Mouse (Mus musculus) limb, embryonic 15.5 days (tissue): ENCODE results near the gene Prr19. TPM values are rescaled to one million over a fixed set of nuclear protein-coding genes. Genes with fewer than 3 reads are reported as not detected.
A peak's percentile ranks its signal among the peaks of the same experiment; 100 is the strongest.

ENCODE experiments used
- ATAC-seq: fragments of 200-750 bp; cut with Nextera tagmentation; 2 replicates; pipeline ENCODE4 v1.8.0; 2017; ENCODE audit warnings: low read depth, moderate TSS enrichment; ENCODE audit not compliant: insufficient number of reproducible peaks, low FRiP score, low TSS enrichment
- H3K27ac ChIP-seq: fragments of 300-500 bp; sonication (generic); 2 replicates; pipeline ENCODE4 v1.5.1; 2015; ENCODE audit warnings: moderate library complexity, mild to moderate bottlenecking, inconsistent platforms
- H3K27me3 ChIP-seq: fragments of 300-500 bp; sonication (generic); 2 replicates; pipeline ENCODE4 v1.6.1; 2015; ENCODE audit warnings: inconsistent platforms
- H3K36me3 ChIP-seq: fragments of 300-500 bp; sonication (generic); 2 replicates; pipeline ENCODE4 v1.6.1; 2015; ENCODE audit warnings: inconsistent platforms
- H3K4me1 ChIP-seq: fragments of 300-500 bp; sonication (generic); 2 replicates; pipeline ENCODE4 v1.6.1; 2015; ENCODE audit warnings: inconsistent platforms
- H3K4me2 ChIP-seq: fragments of 300-500 bp; sonication (generic); 2 replicates; pipeline ENCODE4 v1.6.1; 2015; ENCODE audit warnings: mild to moderate bottlenecking, inconsistent platforms
- H3K4me3 ChIP-seq: fragments of 300-500 bp; sonication (generic); 2 replicates; pipeline ENCODE4 v1.5.1; 2015; ENCODE audit warnings: mild to moderate bottlenecking, inconsistent platforms
- H3K9ac ChIP-seq: fragments of 300-500 bp; sonication (generic); 2 replicates; pipeline ENCODE4 v1.6.1; 2015; ENCODE audit warnings: inconsistent platforms
- H3K9me3 ChIP-seq: fragments of 300-500 bp; sonication (generic); 2 replicates; pipeline ENCODE4 v1.6.1; 2016; ENCODE audit warnings: inconsistent platforms
- WGBS: fragments of 180-500 bp; shearing (Covaris S2); methylation state at CpG from one replicate; pipeline ENCODE4 v1.1.7; 2015; 5-methylcytosine and 5-hydroxymethylcytosine counted together
- polyA plus RNA-seq: library from polyadenylated mRNA; unstranded; fragments of >200 nt; fragmentation: Nextera tagmentation; extraction: Ambion mirVana; gene quantifications from 2 replicates; pipeline ENCODE4 v1.2.1, GENCODE M21; 2015

The Prr19 gene
- polyA plus RNA-seq, 1 experiment from 2014 or later = 0.40 TPM

DNA sequence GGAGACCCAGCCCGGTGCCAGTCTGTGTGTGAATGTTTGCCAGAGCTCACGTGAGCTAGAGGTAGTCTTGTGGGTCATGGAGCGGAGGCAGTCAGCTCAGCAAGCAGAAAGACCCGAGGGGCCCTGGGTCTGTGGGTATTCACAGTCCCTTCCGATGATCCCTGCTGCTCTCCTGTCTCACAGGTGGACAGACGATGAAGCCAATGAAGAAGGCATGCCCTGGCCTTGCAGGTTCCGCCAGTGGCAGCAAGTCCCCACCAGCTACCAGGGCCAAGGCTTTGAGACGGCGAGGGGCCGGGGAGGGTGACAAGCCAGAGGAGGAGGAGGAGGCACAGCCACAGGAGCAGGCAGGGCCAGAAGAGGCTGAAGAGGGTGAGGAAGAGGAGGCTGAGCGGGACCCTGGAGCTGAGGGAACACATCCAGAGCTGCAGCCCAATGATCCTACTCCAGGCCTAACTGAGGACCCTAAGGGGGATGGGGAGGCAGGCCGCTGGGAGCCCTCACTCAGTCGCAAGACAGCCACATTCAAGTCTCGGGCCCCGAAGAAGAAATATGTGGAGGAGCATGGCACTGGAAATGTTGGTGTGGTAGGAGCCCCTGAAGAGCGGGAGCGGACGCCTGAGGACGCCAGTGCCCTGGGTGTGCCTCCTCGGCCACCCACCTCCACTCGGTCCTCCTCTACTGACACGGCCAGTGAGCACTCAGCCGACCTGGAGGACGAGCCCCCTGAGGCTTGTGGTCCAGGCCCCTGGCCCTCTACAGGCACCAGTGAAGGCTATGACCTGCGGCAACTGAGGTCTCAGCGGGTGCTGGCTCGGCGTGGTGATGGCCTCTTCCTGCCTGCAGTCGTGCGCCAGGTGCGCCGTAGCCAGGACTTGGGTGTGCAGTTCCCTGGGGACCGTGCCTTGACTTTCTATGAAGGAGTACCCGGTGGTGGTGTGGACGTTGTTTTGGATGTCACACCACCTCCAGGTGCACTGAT is 30.3 kb upstream of the Prr19 start:
- H3K27me3 ChIP-seq = no peaks in the 10 kb centered on the region
- no peak overlapping the region for H3K4me3 ChIP-seq
- ATAC-seq = no peak
- 85% methylated on average over 35 of the region's 35 CpGs for WGBS
- H3K9me3 ChIP-seq = no peaks in the 10 kb centered on the region
- H3K9ac ChIP-seq = no peak overlapping the region
- H3K4me2 ChIP-seq = no peak overlapping the region
- H3K27ac ChIP-seq = no peak overlapping the region
- H3K36me3 ChIP-seq = peaks cover 46% of the 10 kb centered on the region
- H3K4me1 ChIP-seq = peaks cover 64% of the 10 kb centered on the region

DNA sequence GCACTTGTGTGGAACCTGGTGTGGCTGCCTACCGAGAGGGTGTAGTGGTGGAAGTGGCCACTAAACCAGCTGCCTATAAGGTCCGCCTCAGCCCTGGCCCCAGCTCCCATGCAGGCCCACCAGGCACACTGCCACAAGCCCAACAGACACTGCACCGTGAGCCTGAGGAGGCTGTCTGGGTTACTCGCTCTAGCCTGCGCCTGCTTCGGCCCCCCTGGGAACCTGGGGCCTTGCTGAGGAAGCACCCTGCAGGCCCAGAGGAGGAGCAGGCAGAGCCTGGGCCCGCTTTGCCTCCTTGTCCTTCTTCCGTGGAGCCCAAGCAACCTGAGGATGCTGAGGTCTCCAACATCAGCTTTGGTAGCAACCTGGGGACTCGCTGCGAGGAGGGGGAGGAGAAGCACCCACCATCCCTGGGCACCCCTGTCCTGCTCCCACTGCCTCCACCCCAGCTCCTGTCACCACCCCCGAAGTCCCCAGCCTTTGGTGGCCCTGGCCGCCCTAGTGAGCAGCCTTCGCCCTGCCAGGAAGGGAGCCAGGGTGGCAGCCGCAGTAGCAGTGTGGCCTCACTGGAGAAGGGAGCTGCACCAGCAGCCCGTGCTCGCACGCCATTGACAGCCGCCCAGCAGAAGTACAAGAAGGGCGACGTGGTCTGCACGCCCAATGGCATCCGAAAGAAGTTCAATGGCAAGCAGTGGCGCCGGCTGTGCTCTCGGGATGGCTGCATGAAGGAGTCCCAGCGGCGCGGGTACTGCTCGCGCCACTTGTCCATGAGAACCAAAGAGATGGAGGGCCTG is 29.4 kb upstream of the Prr19 start:
- 90% methylated on average over 29 of the region's 30 CpGs for WGBS
- no peak for ATAC-seq
- peaks cover 46% of the 10 kb centered on the region for H3K36me3 ChIP-seq
- no peak overlapping the region for H3K27ac ChIP-seq
- H3K9me3 ChIP-seq = no peaks in the 10 kb centered on the region
- no peaks in the 10 kb centered on the region for H3K27me3 ChIP-seq
- no peak overlapping the region for H3K9ac ChIP-seq
- H3K4me1 ChIP-seq = peaks cover 68% of the 10 kb centered on the region
- no peak overlapping the region for H3K4me2 ChIP-seq
- no peak overlapping the region for H3K4me3 ChIP-seq

DNA sequence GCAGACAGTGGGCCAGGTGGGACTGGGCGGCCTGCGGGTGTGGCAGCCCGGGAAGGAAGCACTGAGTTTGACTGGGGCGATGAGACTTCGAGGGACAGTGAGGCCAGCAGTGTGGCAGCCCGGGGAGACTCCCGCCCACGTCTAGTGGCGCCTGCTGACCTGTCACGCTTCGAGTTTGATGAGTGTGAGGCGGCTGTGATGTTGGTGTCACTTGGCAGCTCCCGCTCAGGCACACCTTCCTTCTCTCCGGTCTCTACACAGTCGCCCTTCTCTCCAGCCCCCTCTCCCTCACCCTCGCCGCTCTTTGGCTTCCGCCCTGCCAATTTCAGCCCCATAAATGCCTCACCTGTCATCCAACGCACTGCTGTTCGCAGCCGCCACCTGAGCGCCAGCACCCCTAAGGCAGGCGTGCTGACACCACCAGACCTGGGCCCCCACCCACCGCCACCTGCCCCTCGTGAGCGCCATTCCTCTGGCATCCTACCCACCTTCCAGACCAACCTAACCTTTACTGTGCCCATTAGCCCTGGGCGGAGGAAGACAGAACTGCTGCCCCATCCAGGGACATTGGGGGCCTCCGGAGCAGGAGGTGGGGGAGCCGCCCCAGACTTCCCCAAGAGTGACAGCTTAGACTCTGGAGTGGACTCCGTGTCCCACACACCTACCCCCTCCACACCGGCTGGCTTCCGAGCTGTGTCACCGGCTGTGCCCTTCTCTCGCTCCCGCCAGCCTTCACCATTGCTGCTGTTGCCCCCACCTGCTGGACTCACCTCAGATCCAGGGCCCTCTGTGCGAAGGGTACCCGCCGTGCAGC is 28.6 kb upstream of the Prr19 start:
- Histone ChIP-seq H3K27ac (no peak overlapping the region), H3K9ac (no peak overlapping the region), H3K4me1 (peaks cover 72% of the 10 kb centered on the region), H3K4me3 (no peak overlapping the region), H3K36me3 (peaks cover 46% of the 10 kb centered on the region), H3K27me3 (no peaks in the 10 kb centered on the region), H3K4me2 (no peak overlapping the region), H3K9me3 (no peaks in the 10 kb centered on the region)
- 80% methylated on average over 38 of the region's 38 CpGs for WGBS
- ATAC-seq = no peak

DNA sequence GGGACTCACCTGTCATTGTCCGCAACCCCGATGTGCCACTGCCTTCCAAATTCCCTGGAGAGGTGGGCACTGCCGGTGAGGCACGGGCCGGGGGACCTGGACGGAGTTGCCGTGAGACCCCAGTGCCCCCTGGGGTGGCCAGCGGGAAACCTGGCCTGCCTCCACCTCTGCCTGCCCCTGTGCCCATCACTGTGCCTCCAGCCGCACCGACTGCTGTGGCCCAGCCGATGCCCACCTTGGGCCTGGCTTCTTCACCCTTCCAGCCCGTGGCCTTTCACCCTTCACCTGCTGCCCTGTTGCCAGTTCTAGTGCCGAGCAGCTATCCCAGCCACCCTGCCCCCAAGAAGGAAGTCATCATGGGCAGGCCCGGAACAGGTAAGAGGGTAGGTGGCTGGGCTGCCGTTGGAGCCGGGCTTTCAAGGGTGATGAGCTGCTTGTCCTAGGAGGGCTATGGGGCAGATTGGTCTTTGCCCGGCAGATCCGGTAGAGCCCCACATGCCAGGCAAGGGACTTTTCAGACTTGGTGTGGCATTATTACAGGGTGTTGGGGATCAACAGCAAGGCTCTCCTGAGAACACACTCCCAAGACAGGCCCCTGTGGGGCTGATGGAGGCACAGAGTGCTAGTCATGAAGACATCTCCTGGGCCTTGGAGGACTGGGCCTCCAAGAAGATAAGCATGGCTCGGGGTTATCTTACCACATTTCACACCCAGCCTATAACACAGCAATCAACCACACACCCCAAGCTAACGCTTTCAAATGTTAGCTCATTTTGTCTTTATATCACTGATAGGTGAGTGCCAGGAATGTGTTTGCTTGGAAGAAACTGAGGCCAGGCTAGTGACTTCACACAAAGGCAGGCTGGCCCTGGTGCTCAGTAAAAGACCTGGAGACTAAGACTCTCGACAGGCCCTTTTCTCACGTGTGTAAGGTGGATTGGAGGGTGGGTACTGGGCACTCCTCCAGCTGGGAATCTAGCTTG is 27.7 kb upstream of the Prr19 start:
- no peaks in the 10 kb centered on the region for H3K27me3 ChIP-seq
- peaks cover 75% of the 10 kb centered on the region for H3K4me1 ChIP-seq
- WGBS = 88% methylated on average over 22 of the region's 22 CpGs
- peaks cover 46% of the 10 kb centered on the region for H3K36me3 ChIP-seq
- H3K4me3 ChIP-seq = no peak overlapping the region
- H3K4me2 ChIP-seq = no peak overlapping the region
- H3K9ac ChIP-seq = 0 out of 2 replicates have a peak overlapping the region, but pooled peaks have one; percentile 20
- peak overlapping the region; percentile 43; the same call in 1 of the 2 replicates for H3K27ac ChIP-seq
- ATAC-seq = no peak
- no peaks in the 10 kb centered on the region for H3K9me3 ChIP-seq

DNA sequence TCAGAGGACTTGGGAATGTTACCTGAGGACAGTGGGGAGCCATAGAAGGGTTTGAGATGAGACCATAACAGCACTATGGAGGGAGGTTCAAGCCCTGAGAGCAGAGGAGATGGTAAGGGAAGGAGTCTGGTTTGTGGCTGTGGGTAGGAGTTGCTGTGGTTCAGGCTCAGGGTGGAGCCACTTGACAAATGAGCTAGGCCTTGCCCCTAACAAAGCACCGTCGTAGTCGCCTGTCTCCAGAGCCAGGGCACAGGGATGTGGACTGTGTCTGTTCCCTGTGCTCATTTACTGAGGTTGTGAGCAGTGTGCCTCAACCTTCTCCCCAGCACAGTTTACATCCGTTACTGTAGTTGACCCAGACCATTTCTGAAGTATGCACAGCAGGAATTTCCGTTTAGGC is 26.6 kb upstream of the Prr19 start:
- Histone ChIP-seq H3K36me3 (peaks cover 46% of the 10 kb centered on the region), H3K9me3 (no peaks in the 10 kb centered on the region), H3K4me1 (peaks cover 68% of the 10 kb centered on the region), H3K27me3 (no peaks in the 10 kb centered on the region), H3K4me3 (no peak overlapping the region), H3K27ac (no peak overlapping the region; the same call in none of the 2 replicates), H3K9ac (peak overlapping the region; percentile 8; the same call in 1 of the 2 replicates), H3K4me2 (no peak overlapping the region)
- no peak for ATAC-seq
- WGBS = 42% methylated on average over 5 of the region's 5 CpGs

DNA sequence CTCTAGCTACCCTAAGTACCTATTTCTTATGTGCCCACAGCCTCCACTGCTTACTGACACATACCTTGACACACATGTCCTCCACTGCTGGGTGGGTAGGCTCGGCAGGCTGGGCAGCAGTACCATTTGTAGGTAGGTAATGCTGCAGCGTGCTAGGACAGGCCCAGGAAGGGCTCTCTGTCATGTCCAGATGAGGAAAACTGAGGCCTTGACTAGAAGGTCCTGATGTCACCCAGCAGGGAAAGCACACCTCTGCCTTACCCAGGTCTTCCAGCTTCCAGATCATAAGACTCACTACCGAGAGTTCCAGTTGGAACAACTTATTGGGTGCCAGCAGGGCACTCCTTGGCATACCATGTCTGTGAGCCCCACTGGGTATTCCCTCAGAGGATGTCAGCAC is 26.2 kb upstream of the Prr19 start:
- H3K9ac ChIP-seq = peak overlapping the region; percentile 8; the same call in 1 of the 2 replicates
- ATAC-seq = no peak
- H3K4me2 ChIP-seq = no peak overlapping the region
- peaks cover 68% of the 10 kb centered on the region for H3K4me1 ChIP-seq
- H3K4me3 ChIP-seq = no peak overlapping the region
- WGBS = 77% methylated on average over 3 of the region's 3 CpGs
- H3K27ac ChIP-seq = peak overlapping the region; percentile 100; the same call in 1 of the 2 replicates
- H3K36me3 ChIP-seq = peaks cover 46% of the 10 kb centered on the region
- H3K27me3 ChIP-seq = no peaks in the 10 kb centered on the region
- H3K9me3 ChIP-seq = no peaks in the 10 kb centered on the region

DNA sequence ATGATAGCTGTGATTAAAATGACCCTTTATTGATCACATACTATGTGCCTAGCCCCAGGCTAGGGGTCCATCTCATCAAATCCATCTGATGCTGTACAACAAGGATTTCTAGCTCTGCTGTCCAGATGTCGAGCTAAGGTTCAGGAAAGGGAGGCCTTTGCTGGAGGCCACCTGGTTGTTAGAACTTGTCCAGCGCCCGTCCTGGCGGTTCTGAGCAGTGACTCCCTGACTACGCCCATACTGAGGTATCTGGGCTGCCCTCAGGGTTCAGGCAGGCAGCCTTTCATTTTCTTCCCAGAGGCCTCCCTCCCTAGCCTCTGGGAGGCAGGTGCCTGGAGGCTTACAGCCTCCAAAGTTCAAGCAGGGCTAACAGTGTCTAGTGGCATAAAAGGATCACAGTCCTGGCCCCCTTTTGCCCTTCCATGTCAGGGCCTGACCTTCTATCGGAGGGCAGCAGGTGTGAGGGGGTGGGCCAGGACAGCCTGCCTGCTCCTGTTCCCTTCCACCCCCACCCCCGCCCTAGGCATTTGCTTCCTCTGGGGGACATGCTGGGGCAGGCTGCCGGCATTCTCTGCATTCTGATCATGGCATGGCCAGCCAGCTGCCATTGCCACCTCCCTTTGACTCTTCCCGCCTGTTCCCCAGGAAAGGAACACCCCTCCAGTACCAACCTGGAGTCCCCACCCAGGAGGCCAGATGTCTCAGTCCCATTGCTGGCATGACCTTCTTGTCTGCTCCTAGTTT is 25.5 kb upstream of the Prr19 start:
- WGBS = 36% methylated on average over 9 of the region's 9 CpGs
- Histone ChIP-seq H3K27ac (peak overlapping the region; percentile 100), H3K4me1 (peaks cover 72% of the 10 kb centered on the region)

DNA sequence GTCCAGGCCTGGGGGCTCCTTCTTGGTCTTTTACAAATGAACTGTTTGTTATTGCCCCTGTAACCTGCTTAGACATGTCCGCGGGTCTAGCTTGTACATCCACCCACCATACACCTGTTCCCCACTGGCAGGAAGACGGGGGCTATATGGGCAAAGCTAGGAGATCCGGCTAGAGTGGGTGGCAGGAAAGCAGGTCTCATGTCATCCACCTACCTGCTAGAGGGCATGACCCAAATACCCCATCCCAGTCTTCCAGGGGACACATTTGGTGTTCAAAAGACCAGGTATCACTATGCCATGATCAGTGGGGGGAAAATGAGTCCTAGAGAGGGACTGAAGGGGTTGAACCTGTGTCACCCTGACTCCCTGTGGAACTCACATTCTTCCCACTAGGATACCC is 23.8 kb upstream of the Prr19 start:
- no peak for ATAC-seq
- no peaks in the 10 kb centered on the region for H3K27me3 ChIP-seq
- H3K4me3 ChIP-seq = peak overlapping the region; percentile 78
- H3K4me2 ChIP-seq = peak overlapping the region; percentile 77
- 0 out of 2 replicates have a peak overlapping the region, but pooled peaks have one; percentile 17 for H3K9ac ChIP-seq
- no peaks in the 10 kb centered on the region for H3K9me3 ChIP-seq
- peaks cover 76% of the 10 kb centered on the region for H3K4me1 ChIP-seq
- peaks cover 28% of the 10 kb centered on the region for H3K36me3 ChIP-seq
- H3K27ac ChIP-seq = peak overlapping the region; percentile 100
- WGBS = 67% methylated on average over 4 of the region's 4 CpGs

More for the DNA sequence above, 25.5 kb upstream of the Prr19 start:
- Histone ChIP-seq H3K9ac (no peak overlapping the region), H3K4me3 (0 out of 2 replicates have a peak overlapping the region, but pooled peaks have one; percentile 0), H3K9me3 (no peaks in the 10 kb centered on the region), H3K36me3 (peaks cover 44% of the 10 kb centered on the region), H3K27me3 (no peaks in the 10 kb centered on the region), H3K4me2 (no peak overlapping the region)
- no peak for ATAC-seq

DNA sequence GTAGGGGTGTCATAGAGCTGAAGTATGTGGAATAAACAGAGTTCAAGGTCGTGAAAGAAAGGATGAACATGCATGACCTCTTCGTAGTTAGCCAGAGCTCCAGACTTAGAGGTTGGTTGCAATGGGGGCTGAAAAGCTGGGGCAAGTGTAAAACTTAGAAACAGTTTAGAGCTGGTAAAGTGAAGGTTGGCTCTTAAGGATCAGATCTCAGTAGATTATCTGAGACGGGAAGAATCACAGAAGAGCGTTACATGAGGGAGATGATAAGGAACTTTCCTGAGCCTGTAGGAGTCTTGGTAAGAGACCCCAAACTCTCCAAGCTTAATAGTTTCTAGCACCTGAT is 23.2 kb upstream of the Prr19 start:
- ATAC-seq = no peak
- 9% methylated on average over 4 of the region's 4 CpGs for WGBS
- Histone ChIP-seq H3K4me1 (peaks cover 70% of the 10 kb centered on the region), H3K9me3 (no peaks in the 10 kb centered on the region), H3K27me3 (no peaks in the 10 kb centered on the region), H3K36me3 (peaks cover 22% of the 10 kb centered on the region), H3K4me2 (peak overlapping the region; percentile 77), H3K9ac (peak overlapping the region; percentile 17; the same call in 1 of the 2 replicates), H3K27ac (peak overlapping the region; percentile 100), H3K4me3 (peak overlapping the region; percentile 78)
